Mouse (Mus musculus): ENCODE measurements around the gene Nfe2l2. TPM values are rescaled to one million over a fixed set of nuclear protein-coding genes. Genes with fewer than 3 reads are reported as not detected.
A peak's percentile ranks its signal among the peaks of the same experiment; 100 is the strongest.

Nfe2l2 gene
- total and polyA plus RNA-seq, 2 experiments, result 29.5 to 40.1 TPM

GRCm38 (mm10) chr2:75681439-75681838, 23.0 kb downstream of the Nfe2l2 start:
- H3K4me1 ChIP-seq (ENCODE audit: control insufficient read depth, insufficient read depth, low read length), result peaks cover 31% of the 10 kb centered on the region

GRCm38 (mm10) chr2:75679947-75680346, 24.5 kb downstream of the Nfe2l2 start:
- TF ChIP-seq POLR2A (IDR thresholded peaks at IDR 0.05; ENCODE audit: extremely low read depth, insufficient read depth, low read length), result no peak
- no peak for TF ChIP-seq CTCF (IDR thresholded peaks at IDR 0.05; ENCODE audit: low read depth, low read length)
- Histone ChIP-seq H3K27ac (replicated peaks; ENCODE audit: insufficient read depth, low read depth, low read length) (no peak overlapping the region), H3K27me3 (ENCODE audit: control insufficient read depth, insufficient read depth, low read length) (no peaks in the 10 kb centered on the region), H3K4me3 (ENCODE audit: insufficient read depth, low read depth, low read length) (no peak overlapping the region), H3K9ac (ENCODE audit: low read depth, low read length) (no peak overlapping the region), H3K36me3 (ENCODE audit: control insufficient read depth, insufficient read depth, low read length) (peaks cover 31% of the 10 kb centered on the region), H3K4me1 (ENCODE audit: control insufficient read depth, insufficient read depth, low read length) (peaks cover 23% of the 10 kb centered on the region), H3K79me2 (ENCODE audit: control insufficient read depth, insufficient read depth, low read length) (peaks cover 25% of the 10 kb centered on the region; the same call in 1 of the 2 replicates)
- DNase-seq (ENCODE audit: extremely low read depth, low read depth, low spot score), result no peak
- WGBS, result 72% methylated on average over 8 of the region's 8 CpGs

More at GRCm38 (mm10) chr2:75681439-75681838, 23.0 kb downstream of the Nfe2l2 start:
- TF ChIP-seq POLR2A (IDR thresholded peaks at IDR 0.05; ENCODE audit: extremely low read depth, insufficient read depth, low read length) (no peak), CTCF (IDR thresholded peaks at IDR 0.05; ENCODE audit: low read depth, low read length) (no peak)
- Histone ChIP-seq H3K27me3 (ENCODE audit: control insufficient read depth, insufficient read depth, low read length) (no peaks in the 10 kb centered on the region), H3K27ac (replicated peaks; ENCODE audit: insufficient read depth, low read depth, low read length) (peak overlapping the region; percentile 10; the same call in 1 of the 2 replicates), H3K79me2 (ENCODE audit: control insufficient read depth, insufficient read depth, low read length) (peaks cover 33% of the 10 kb centered on the region; the same call in 1 of the 2 replicates), H3K9ac (ENCODE audit: low read depth, low read length) (no peak overlapping the region), H3K4me3 (ENCODE audit: insufficient read depth, low read depth, low read length) (no peak overlapping the region), H3K36me3 (ENCODE audit: control insufficient read depth, insufficient read depth, low read length) (peaks cover 21% of the 10 kb centered on the region)
- DNase-seq (ENCODE audit: extremely low read depth, low read depth, low spot score), result no peak
- 31% methylated on average over 7 of the region's 7 CpGs for WGBS

- 0 out of 2 replicates have a peak, but pooled peaks cover 11% of the 10 kb centered on the region for H3K79me2 ChIP-seq (ENCODE audit: control insufficient read depth, insufficient read depth, low read length)
- TF ChIP-seq POLR2A (IDR thresholded peaks at IDR 0.05; ENCODE audit: extremely low read depth, insufficient read depth, low read length), result no peak
- no peak for TF ChIP-seq CTCF (IDR thresholded peaks at IDR 0.05; ENCODE audit: low read depth, low read length)
- 88% methylated on average over 14 of the region's 14 CpGs for WGBS
- no peak for DNase-seq (ENCODE audit: extremely low read depth, low read depth, low spot score)
- peaks cover 34% of the 10 kb centered on the region for H3K36me3 ChIP-seq (ENCODE audit: control insufficient read depth, insufficient read depth, low read length)
- no peak overlapping the region for H3K27ac ChIP-seq (replicated peaks; ENCODE audit: insufficient read depth, low read depth, low read length)
- 0 out of 2 replicates have a peak, but pooled peaks cover 5% of the 10 kb centered on the region for H3K4me1 ChIP-seq (ENCODE audit: control insufficient read depth, insufficient read depth, low read length)
- no peak overlapping the region for H3K4me3 ChIP-seq (ENCODE audit: insufficient read depth, low read depth, low read length)
- no peak overlapping the region for H3K9ac ChIP-seq (ENCODE audit: low read depth, low read length)
- no peaks in the 10 kb centered on the region for H3K27me3 ChIP-seq (ENCODE audit: control insufficient read depth, insufficient read depth, low read length)
These were observed 27.9 kb downstream of the Nfe2l2 start for GRCm38 (mm10) chr2:75676567-75676966.

- TF ChIP-seq POLR2A (IDR thresholded peaks at IDR 0.05; ENCODE audit: extremely low read depth, insufficient read depth, low read length) (no peak), CTCF (IDR thresholded peaks at IDR 0.05; ENCODE audit: low read depth, low read length) (no peak)
- Histone ChIP-seq H3K27me3 (ENCODE audit: control insufficient read depth, insufficient read depth, low read length) (no peaks in the 10 kb centered on the region), H3K4me3 (ENCODE audit: insufficient read depth, low read depth, low read length) (no peak overlapping the region), H3K4me1 (ENCODE audit: control insufficient read depth, insufficient read depth, low read length) (no peaks in the 10 kb centered on the region), H3K79me2 (ENCODE audit: control insufficient read depth, insufficient read depth, low read length) (no peaks in the 10 kb centered on the region), H3K36me3 (ENCODE audit: control insufficient read depth, insufficient read depth, low read length) (peaks cover 21% of the 10 kb centered on the region), H3K9ac (ENCODE audit: low read depth, low read length) (no peak overlapping the region), H3K27ac (replicated peaks; ENCODE audit: insufficient read depth, low read depth, low read length) (no peak overlapping the region)
- DNase-seq (ENCODE audit: extremely low read depth, low read depth, low spot score), result peak; percentile 14
- WGBS, result 75% methylated on average over 3 of the region's 3 CpGs
These were observed 31.9 kb downstream of the Nfe2l2 start for GRCm38 (mm10) chr2:75672561-75672960.

GRCm38 (mm10) chr2:75671337-75671660, 33.1 kb downstream of the Nfe2l2 start:
- peak; percentile 14 for DNase-seq (ENCODE audit: extremely low read depth, low read depth, low spot score)

GRCm38 (mm10) chr2:75670446-75671336, 33.8 kb downstream of the Nfe2l2 start:
- Histone ChIP-seq H3K36me3 (ENCODE audit: control insufficient read depth, insufficient read depth, low read length) (peaks cover 6% of the 10 kb centered on the region), H3K9ac (ENCODE audit: low read depth, low read length) (no peak overlapping the region), H3K27ac (replicated peaks; ENCODE audit: insufficient read depth, low read depth, low read length) (no peak overlapping the region), H3K4me3 (ENCODE audit: insufficient read depth, low read depth, low read length) (no peak overlapping the region), H3K79me2 (ENCODE audit: control insufficient read depth, insufficient read depth, low read length) (no peaks in the 10 kb centered on the region), H3K27me3 (ENCODE audit: control insufficient read depth, insufficient read depth, low read length) (no peaks in the 10 kb centered on the region), H3K4me1 (ENCODE audit: control insufficient read depth, insufficient read depth, low read length) (no peaks in the 10 kb centered on the region)
- DNase-seq (ENCODE audit: extremely low read depth, low read depth, low spot score), result peak; percentile 38
- TF ChIP-seq POLR2A (IDR thresholded peaks at IDR 0.05; ENCODE audit: extremely low read depth, insufficient read depth, low read length), result no peak
- TF ChIP-seq CTCF (IDR thresholded peaks at IDR 0.05; ENCODE audit: low read depth, low read length), result no peak
- WGBS, result 81% methylated on average over 6 of the region's 6 CpGs

More at GRCm38 (mm10) chr2:75671337-75671660, 33.1 kb downstream of the Nfe2l2 start:
- H3K4me3 ChIP-seq (ENCODE audit: insufficient read depth, low read depth, low read length), result no peak overlapping the region
- no peak overlapping the region for H3K27ac ChIP-seq (replicated peaks; ENCODE audit: insufficient read depth, low read depth, low read length)
- H3K4me1 ChIP-seq (ENCODE audit: control insufficient read depth, insufficient read depth, low read length), result no peaks in the 10 kb centered on the region
- H3K79me2 ChIP-seq (ENCODE audit: control insufficient read depth, insufficient read depth, low read length), result no peaks in the 10 kb centered on the region
- peaks cover 12% of the 10 kb centered on the region for H3K36me3 ChIP-seq (ENCODE audit: control insufficient read depth, insufficient read depth, low read length)
- H3K9ac ChIP-seq (ENCODE audit: low read depth, low read length), result no peak overlapping the region
- no peak for TF ChIP-seq POLR2A (IDR thresholded peaks at IDR 0.05; ENCODE audit: extremely low read depth, insufficient read depth, low read length)
- no peaks in the 10 kb centered on the region for H3K27me3 ChIP-seq (ENCODE audit: control insufficient read depth, insufficient read depth, low read length)
- WGBS, result 89% methylated on average over 2 of the region's 2 CpGs
